Mouse (Mus musculus) right cerebral cortex, adult 18-20 months (tissue): Measurements from ENCODE around the gene Ppfibp2.

ENCODE experiments used
- DNase-seq: peaks from one replicate; pipeline ENCODE4 v3.0.0; 2022; ENCODE audit warnings: mixed read lengths

Ppfibp2 gene

DNA sequence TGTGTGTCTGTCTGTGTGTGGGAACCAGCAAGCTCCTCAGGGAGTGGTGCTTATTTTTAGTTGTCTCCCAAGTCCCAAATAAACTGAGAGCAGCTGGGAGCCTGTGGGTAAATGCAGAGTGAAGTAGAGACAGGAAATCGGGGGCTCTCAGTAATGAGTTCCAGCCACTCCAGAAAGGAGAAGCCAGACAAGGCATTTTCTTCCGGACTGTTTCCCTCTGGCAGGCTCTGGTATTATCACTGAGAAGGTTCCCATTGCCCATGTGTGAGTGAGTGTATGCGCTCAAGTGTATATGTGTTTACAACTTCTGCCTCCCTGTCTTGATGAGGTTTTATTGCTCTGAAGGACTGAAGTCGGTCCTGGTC is 70.2 kb downstream of the Ppfibp2 start:
- DNase-seq: peak; percentile 39

DNA sequence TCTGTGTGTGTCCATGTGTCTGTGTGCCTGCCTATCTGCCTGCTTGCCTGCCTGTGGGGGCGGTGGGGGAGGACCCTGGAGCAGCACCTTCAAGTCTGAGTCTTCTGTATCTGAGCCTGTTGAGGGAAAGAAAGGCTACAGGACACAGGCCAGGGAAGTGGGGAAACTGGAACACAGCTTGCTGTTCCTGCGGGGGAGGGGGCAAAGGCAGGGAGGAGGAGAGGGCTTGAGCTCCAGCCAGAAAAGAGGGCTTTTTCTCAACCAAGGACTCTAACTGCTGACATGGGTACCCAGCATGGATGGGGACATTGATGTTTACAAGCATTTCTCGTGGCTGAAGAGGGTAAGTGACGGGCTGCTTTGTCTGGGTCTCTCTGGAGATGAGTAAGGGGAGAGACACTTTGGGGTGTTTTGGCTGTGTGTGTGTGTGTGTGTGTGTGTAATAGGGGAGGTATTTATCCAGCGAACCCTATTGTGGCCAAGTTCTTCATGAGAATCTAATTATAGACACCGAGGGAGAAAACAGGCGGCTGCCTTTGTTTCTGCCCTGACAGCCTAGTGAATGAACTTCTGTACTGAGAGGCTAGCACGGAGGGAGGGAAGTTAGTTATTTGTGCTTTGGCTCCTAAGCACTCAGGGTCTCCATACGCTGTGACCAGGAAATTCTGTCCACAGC is 70.7 kb downstream of the Ppfibp2 start:
- peak; percentile 56 for DNase-seq

DNA sequence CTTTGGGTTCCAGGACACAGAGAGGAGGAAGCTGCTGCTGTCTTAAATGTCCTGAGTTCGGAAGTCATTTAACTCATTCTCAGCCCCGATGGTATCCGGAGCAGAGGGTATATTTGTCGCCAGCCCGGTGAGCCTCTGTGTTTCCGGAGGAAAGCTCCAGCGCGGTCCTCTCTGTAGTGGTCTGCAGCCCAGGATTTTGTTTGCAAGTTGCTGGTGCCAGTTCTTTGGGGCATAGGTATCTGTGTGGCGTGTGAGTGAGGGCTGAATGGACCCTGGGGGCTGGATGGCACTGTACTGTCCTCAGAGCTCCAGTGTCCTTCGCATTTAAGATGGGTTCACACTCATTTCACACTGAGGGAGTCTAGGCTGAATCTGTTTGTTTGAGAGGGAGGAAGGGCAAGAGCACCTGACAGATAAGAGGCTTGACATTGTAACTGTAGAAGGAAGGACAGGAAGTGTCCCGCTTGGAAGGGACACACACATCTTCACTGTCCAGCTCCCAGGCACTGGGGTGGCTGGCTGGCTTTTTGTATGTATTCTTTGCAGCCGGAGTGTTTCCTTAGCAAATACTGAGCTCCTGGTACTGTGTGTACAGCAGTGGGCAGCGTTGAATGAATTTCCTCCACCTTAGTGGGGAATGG is 71.4 kb downstream of the Ppfibp2 start:
- no peak for DNase-seq

DNA sequence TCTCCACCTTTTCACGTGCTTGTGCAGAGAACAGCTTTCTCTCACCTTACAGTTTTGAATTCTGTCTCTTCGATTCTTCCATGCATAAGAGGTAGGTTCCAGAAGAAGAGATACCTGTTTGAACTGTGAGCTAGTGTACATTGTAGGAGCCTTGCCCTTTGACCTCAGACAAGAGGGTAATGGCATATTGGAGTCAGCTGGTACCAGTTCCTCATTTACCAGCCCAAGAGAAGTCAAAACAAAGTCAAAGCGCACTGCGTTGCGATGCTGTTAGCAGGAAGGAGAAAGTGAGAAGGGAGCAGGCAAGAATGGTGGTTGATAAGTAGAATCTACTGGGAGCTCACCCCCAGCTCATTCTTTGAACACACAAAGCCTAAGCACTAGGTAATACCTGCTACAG is 73.5 kb downstream of the Ppfibp2 start:
- no peak for DNase-seq

DNA sequence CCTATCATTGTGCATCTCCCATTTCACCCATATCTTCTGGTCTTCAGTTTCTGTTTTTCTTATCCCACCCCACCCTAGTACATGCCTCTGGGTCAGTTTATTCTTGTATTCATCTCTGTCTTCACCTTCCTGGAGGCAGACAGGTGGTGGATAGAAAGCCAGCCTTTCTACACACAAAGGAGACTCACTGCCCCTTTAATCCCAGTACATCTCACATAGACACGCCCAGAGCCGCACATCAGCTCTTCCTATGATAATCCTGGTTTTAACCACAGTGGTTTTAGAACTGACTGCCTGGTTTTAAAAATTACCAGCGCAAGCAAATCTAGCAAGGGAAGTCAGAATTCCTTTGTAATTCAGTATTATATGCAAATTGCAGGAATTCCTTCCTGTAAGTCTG is 80.2 kb downstream of the Ppfibp2 start:
- DNase-seq: no peak

DNA sequence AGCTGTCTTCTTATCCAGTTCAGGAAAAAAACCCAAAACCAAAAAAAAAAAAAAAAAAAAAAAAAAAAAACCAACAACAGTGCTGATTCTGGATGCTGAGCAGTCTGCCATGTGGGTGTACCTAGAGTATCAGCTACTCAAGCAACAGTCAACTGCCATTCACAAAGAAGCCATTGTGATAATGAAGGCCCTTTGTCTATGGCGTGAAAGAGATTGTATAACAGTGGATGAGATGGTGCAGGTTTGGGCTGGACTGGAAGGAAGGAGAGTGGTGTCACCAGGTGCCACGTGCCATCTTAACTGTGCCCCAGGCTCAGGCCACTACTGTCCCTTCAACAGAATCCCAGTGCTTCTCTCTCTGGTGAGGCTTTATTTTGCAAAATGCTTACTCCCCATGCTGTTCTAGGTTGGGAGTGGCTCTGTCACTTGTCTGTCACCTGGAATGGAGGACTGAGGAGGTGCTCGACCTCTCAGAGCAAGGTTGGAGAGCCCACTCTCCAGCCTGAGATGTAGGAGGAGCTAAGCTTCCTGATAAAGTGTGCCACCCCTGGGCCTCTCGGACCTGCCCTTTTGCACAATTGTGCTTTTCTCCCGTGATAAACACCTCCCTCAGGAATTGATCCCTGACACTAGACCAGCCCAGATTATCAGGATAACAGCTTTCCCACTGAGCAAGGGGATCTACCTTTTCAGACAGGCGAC is 85.3 kb downstream of the Ppfibp2 start:
- DNase-seq: no peak

DNA sequence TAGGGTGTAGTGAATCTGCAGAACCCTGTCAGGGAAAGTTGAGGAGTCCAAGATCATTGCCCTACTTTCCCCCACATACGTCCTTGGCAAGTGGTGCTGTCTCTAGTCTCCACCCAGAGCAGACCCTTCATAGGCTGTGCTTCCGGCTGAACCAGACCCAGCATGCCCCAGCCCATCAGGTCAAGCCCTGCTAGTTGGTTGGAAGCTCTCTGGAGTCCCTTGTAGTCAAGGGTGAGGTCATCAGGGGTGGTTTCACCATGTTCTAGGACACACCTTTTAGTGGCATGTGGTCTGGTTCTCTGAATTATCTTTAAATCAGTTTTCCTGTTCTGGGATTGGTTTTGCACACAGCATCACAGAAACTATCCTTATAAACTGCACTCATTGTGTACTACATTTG is 86.3 kb downstream of the Ppfibp2 start:
- DNase-seq: no peak

DNA sequence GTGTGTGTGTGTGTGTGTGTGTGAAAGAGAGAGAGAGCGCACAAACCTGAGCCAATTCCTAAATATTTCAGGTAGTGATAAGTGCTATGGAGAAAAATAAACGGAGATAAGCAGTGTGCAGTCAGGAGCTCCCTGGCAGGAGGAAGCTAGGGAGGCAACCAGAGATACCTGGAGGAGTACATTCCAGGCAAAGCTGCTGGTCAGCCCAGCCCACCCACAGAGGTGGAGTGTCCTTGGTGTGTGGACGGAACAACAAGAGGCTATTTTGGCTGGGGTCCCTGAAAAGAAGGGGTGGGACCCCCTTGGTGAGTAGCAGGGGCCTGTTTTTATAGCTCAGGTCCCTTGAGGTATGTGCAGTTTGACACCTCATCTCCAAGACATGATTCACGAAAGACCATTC is 88.2 kb downstream of the Ppfibp2 start:
- DNase-seq: no peak

DNA sequence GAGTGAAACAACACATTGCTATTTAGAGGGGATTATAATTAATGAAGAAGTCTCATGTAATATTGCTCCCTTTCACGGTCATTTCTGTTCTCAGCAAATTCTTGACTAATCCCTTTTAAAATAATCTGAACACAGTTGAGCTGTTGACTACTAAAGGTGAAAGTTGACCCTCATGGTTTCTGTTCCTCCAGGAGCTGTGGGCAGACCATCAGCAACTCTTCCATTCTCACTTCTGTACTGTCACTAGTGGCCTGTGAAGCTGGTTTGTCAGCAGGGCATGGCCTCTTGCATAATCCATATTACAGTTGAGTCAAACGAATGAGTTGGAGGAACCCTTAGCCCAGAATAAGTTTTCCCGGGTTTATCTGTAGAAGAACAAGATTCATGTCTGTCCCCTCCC is 88.6 kb downstream of the Ppfibp2 start:
- DNase-seq: no peak

DNA sequence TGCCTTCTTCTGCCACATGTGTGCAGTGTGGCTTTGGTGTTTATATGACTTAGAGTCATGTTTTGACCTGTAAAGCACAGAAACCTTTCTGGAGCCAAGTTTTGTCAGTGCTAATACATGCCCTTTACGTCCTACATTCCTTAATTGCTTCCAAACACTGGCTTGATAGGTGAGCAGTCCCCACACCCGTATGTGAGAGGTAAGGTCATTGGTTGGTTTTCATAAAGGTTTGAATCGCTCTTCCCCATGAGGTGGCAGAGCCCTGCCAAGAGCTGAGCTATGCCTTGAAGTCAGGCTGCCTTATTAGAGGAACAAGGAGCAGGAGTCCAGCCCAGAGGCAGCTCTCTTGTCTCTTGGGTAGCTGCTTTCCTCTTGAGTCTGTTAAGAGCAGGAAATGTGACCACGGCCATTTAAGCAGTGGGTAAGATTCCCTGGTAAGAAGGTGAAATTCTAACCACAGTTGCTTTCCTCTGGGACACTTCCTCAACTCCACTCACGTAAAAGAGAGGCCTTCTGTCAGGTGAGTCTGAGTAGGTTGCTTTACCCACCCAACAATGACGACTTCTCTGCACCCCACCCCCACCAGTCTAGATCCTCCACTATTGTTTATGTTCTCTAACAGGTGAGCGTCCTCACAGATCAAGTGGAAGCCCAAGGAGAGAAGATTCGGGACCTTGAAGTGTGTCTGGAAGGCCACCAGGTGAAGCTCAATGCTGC is 90.4 kb downstream of the Ppfibp2 start:
- DNase-seq: no peak

DNA sequence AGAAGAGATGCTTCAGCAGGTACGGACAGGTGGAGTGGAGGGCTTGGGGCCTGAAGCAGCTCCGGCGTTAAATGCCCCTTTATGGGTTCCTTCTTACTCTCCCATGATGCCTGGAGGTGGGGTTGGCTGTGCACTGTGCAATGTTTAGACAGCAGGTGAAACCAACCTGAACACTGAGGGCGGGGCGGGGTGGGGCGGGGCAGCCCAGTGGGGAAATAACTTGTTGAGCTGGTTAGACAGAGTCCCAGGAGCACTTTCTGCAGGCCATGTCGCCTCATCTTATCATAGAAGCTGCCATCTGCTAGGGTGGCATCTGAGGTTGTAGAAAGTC is 90.9 kb downstream of the Ppfibp2 start:
- DNase-seq: no peak

DNA sequence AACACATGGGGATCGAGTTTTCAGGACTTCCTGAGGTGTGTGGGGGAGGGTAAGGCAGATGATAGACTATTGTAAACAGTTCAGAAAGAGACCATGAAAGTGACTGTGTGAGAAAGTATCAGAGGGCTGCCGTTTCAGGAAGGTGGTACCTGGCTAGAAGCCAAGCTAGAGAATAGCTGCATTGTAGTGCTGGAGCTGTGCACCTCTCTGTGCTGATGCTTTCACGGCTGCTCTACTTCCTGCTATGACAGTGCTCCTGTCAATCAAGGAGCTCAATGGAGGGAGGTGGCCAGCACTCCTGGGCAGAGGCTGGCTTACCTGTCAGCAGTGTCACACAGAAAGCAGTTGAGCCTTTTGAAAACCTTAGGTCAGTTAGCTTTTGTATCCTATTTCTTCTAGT is 92.4 kb downstream of the Ppfibp2 start:
- DNase-seq: no peak

DNA sequence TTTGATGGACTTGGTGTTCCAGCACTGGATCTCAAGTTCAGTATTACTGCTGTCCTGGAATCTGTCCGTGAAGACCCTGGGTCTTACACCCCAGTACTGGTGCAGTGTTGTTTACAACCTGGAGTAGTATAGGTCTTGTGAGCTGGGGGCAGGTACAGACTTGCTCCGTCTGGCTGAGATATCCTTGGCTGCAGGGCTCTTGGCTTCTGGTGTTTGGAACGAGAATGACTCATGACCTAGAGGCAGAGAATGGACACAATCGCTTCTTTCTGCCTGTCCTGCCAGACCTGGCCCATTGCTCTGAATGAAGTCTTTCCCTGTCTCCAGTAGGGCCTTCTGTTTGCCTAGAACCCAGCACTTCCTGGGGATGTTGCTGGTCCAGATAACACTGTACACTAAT is 93.0 kb downstream of the Ppfibp2 start:
- no peak for DNase-seq

DNA sequence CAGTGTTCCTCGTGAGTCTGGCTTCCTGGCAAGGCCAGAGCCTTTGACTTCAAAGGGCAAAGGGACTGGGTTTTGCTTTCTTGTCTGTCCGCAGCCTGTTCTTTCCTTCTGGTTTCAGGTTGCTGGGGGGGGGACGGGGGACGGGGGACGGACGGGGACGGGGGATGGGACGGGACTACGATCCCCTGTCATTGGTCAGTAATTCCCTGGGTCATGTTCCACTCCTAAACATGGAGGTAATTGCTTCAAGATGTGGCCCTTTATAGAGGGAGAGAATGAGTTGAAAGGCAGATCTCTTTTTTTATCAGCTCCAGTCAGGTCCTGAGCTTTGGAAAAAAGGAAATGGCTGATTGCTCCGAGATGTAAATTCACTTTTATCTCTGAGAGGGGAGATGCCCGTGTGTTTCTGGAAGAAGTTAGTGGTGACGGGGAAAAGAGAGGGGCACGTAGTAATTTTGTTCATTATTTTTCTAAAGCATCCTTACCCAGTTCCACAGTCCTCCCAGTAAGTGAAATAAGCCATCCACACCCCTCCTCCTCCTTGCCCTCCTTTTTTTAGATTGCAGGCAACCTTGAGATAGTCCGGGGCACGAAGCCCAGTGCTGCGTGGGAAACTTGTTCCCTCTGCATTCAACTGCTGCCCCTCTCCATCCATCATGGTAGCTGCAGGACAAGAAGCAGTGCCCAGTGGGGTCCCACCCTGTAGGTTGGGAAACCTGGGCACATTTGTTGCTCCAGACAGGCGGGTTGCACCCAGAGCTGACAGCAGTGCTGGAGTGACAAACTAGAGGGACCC is 95.6 kb downstream of the Ppfibp2 start:
- DNase-seq: no peak

DNA sequence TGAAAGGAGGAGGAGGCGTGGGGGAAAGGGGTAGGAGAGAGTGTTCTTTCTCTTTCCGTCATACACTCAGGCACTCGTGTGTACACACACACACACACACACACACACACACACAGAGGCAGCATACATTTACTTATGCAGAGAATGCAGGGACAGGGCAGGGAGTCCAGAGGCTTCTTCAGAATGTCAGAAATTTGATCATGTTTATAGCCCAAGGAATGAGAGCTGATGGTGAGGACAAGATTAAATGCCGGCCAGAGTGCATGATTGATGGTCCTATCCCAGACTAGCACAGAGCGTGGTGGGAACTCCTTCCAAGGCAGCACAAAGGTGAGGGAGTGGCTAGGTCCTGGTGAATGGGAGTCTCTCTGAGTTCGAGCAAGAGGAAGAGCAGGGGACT is 96.5 kb downstream of the Ppfibp2 start:
- no peak for DNase-seq

DNA sequence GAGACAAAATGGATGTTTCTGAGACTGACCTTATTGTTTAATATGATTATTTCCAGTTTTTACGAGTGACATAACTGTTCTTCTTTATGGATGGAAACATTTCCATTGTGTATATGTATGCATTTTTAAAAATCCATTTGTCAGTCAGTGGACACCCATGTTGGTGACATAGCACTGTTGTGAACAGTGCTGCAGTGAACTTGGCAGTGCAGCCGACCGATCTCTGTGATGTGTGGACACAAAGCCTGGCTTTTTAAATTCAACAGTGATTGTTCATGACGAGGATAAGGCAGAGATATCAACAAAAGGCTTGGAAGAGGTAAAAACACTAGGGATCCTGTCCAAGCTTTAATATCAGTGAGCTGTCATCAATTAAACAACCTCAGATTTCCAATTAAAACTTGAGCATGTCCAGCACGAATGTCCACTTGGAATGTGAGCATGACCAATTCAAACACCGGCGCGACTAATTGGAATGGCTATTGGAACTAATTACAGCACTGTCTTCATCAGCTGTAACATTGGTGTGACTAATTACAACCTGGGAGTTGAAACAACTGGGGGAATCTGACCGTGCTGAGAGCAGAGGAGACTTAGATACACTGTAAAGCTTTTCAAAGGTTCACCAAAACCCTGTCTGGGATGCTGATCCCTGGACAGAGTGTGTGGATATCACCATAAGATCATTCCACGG is 99.4 kb downstream of the Ppfibp2 start:
- DNase-seq: no peak

DNA sequence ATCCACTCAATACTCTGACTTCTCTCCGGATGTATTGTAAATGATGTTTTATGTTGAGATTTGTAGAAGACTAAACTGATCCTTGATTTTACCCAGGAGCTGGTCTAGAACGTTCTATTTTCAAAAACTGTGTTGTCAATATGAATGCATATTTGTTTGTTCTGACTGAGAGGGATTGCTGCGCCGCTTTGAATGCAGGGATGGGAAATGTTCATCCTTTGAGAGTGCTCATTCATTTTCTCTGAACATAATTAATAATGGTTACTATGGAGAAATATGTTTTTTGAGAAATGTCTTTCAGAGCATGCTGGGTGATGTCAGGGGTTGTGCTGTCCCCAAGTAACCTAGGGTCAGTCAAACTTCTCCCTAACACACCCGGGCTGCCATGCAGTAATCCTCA is 102.1 kb downstream of the Ppfibp2 start:
- DNase-seq: no peak

DNA sequence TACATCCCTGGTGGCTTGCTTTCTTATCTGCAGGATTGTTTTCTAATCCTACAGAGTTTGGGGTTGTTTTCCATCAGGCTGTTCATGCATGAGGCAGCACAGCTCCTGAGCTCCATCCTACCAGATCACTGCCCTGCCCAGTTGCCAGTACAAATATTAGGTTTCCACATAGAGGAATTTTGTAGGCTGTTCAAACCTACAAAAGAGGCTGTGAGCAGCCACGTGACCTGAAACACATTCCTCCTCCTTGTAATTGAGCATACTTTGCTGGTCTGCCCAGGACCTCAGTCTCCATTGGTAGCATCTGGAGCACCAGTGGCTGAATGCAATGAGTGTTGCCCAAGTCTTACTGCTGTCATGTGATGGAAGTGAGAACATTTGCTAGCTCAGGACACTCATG is 104.9 kb downstream of the Ppfibp2 start:
- no peak for DNase-seq

DNA sequence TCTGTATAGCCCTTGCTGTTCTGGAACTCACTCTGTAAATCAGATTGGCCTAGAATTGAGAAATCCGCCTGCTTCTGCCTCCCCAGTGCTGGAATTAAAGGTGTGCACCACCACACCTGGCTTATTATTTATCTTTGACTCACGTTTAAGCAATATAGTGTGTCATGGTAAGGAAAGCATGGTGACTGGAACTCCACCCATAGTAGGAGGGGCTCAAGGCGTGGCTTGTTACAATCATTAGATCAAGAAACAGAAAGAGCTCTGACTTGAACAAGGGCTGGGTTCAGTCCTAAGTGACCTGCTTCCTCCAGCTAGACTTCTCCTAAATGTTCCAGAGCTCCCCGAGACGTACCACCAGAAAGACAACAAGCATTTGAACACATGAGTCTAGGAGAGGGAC is 105.6 kb downstream of the Ppfibp2 start:
- DNase-seq: no peak

DNA sequence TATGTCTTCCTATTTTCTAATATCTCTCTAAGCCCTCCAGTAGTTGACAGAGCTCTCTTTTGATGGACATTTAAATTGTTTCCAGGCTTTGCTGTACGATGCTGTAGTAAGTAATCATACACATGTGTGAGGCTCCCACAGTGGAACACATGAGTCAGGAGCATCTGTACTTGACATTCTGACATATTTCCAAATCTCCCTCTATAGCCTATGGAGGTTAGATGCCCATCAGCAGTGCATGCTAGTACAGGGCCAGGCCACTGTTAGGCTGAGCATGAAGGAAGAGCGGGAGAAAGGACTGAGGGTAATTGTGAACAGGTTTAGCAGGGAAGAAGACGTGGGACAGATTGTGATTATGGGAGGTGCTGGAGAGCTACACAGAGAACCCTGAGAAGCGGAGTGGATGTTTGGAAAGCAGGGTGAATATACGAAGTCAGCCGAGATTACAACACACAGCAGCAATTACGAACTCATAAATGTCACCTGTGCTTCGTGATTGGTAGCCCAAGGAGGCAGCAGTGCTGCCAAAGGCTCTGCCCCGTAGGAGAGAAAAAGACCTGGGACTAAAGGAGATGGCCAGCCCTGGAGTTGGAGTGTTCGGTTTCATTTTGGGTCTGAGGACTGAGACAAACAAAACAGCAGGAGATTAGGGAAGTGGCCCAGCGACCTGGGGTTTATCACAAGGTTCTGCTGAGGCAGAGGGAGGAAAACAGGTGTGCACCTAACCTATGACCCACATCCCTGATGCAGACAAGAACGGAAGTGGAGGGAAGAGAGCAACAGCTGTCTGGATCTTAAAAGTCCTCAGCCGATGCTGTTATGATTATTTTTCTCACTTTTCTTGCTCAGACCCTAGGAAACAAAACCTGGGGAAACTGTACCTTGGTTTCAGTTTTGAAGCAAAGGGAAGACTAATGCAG is 107.7 kb downstream of the Ppfibp2 start:
- DNase-seq: no peak

DNA sequence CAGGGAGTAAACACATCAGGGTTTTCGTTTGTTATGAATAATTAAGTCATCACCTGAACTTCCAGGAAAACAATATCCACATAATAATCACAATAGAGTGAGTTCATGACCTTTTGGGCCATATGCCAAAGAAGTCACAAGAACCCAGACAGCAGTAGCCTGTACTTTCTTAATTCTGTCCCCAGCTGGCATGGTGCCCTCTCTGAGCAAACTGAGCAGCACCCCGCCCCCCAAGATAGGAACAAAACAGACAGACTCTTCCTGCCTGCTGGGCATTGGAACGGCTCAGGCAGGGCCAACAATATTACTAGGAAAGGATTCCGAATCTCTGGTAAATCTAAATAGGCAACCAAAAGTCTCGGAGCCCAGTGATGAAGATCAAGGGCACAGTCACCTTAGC is 110.9 kb downstream of the Ppfibp2 start:
- no peak for DNase-seq
